Mouse (Mus musculus) C2C12 (cell line): Measurements from ENCODE around the gene Socs1.

ENCODE experiments used
- CTCF ChIP-seq: IDR thresholded peaks from one replicate; pipeline ENCODE4 v1.5.1; 2011; ENCODE audit not compliant: control insufficient read depth, insufficient read depth, insufficient read length
- MAX ChIP-seq: IDR thresholded peaks from one replicate; pipeline ENCODE4 v1.6.1; 2011; ENCODE audit warnings: mild to moderate bottlenecking, control low read depth
- MYOD1 ChIP-seq: IDR thresholded peaks from one replicate; pipeline ENCODE4 v1.6.1; 2011; ENCODE audit warnings: low read depth; ENCODE audit not compliant: control insufficient read depth, insufficient read length

GRCm38 (mm10) chr16:10788271-10788670 is 2.9 kb upstream of the Socs1 start, which contains the start of gene Tnp2:
- TF ChIP-seq CTCF (no peak), MAX (no peak), MYOD1 (no peak)
